Mouse (Mus musculus) liver, embryonic 13.5 days (tissue): ENCODE results near the gene Flrt2. TPM values are rescaled to one million over a fixed set of nuclear protein-coding genes. Genes with fewer than 3 reads are reported as not detected.

Source experiments
- ATAC-seq: fragments of 200-750 bp; cut with Nextera tagmentation; 2 replicates; pipeline ENCODE4 v1.8.0; 2017; ENCODE audit warnings: low read depth, mild to moderate bottlenecking, moderate number of reproducible peaks, moderate library complexity
- DNase-seq: peaks from one replicate; pipeline ENCODE4 v3.0.0; 2022
- H3K27ac ChIP-seq: fragments of 300-500 bp; sonication (generic); 2 replicates; pipeline ENCODE4 v1.5.1; 2015; ENCODE audit warnings: moderate library complexity, mild to moderate bottlenecking, inconsistent platforms
- H3K27me3 ChIP-seq: fragments of 300-500 bp; sonication (generic); 2 replicates; pipeline ENCODE4 v1.6.1; 2015; ENCODE audit warnings: mild to moderate bottlenecking, inconsistent platforms
- H3K36me3 ChIP-seq: fragments of 300-500 bp; sonication (generic); 2 replicates; pipeline ENCODE4 v1.6.1; 2015; ENCODE audit warnings: mild to moderate bottlenecking, inconsistent platforms
- H3K4me1 ChIP-seq: fragments of 300-500 bp; sonication (generic); replicated peaks from 2 replicates; pipeline ENCODE4 v1.6.1; 2015; ENCODE audit warnings: inconsistent platforms
- H3K4me2 ChIP-seq: fragments of 300-500 bp; sonication (generic); 2 replicates; pipeline ENCODE4 v1.6.1; 2015; ENCODE audit warnings: inconsistent platforms, mild to moderate bottlenecking, moderate library complexity
- H3K4me3 ChIP-seq: fragments of 300-500 bp; sonication (generic); replicated peaks from 2 replicates; pipeline ENCODE4 v1.5.1; 2015; ENCODE audit warnings: mild to moderate bottlenecking, inconsistent platforms
- H3K9ac ChIP-seq: fragments of 300-500 bp; sonication (generic); 2 replicates; pipeline ENCODE4 v1.6.1; 2015; ENCODE audit warnings: mild to moderate bottlenecking, inconsistent platforms
- H3K9me3 ChIP-seq: fragments of 300-500 bp; sonication (generic); replicated peaks from 2 replicates; pipeline ENCODE4 v1.6.1; 2016; ENCODE audit warnings: inconsistent platforms
- WGBS: fragments of 180-500 bp; shearing (Covaris S2); methylation state at CpG from one replicate; pipeline ENCODE4 v1.1.7; 2015; ENCODE audit not compliant: insufficient replicate concordance; 5-methylcytosine and 5-hydroxymethylcytosine counted together
- polyA plus RNA-seq: library from polyadenylated mRNA; unstranded; fragments of >200 nt; fragmentation: Nextera tagmentation; extraction: Ambion mirVana; gene quantifications from 2 replicates; pipeline ENCODE4 v1.2.1, GENCODE M21; 2015

Flrt2 gene
- polyA plus RNA-seq, 1 experiment from 2014 or later = 1.4 TPM

- Histone ChIP-seq H3K9me3 (no peaks in the 10 kb centered on the region), H3K4me2 (no peak overlapping the region), H3K27ac (no peak overlapping the region), H3K9ac (no peak overlapping the region), H3K27me3 (no peaks in the 10 kb centered on the region), H3K36me3 (no peaks in the 10 kb centered on the region), H3K4me1 (no peaks in the 10 kb centered on the region), H3K4me3 (no peak overlapping the region)
- no peak for ATAC-seq
- WGBS = 73% methylated on average over 5 of the region's 5 CpGs
- no peak for DNase-seq
Observed at GRCm38 (mm10) chr12:95738031-95738430, 46.0 kb downstream of the Flrt2 start.

- H3K9ac ChIP-seq = no peak overlapping the region
- no peaks in the 10 kb centered on the region for H3K4me1 ChIP-seq
- H3K27me3 ChIP-seq = no peaks in the 10 kb centered on the region
- no peak for DNase-seq
- 65% methylated on average over 7 of the region's 7 CpGs for WGBS
- H3K36me3 ChIP-seq = no peaks in the 10 kb centered on the region
- no peak overlapping the region for H3K4me3 ChIP-seq
- no peaks in the 10 kb centered on the region for H3K9me3 ChIP-seq
- no peak overlapping the region for H3K4me2 ChIP-seq
- ATAC-seq = no peak
- H3K27ac ChIP-seq = no peak overlapping the region
Observed at GRCm38 (mm10) chr12:95738491-95739135, 46.6 kb downstream of the Flrt2 start.

- H3K36me3 ChIP-seq = no peaks in the 10 kb centered on the region
- WGBS = 71% methylated on average over 5 of the region's 5 CpGs
- H3K4me1 ChIP-seq = no peaks in the 10 kb centered on the region
- no peak overlapping the region for H3K27ac ChIP-seq
- H3K27me3 ChIP-seq = no peaks in the 10 kb centered on the region
- no peaks in the 10 kb centered on the region for H3K9me3 ChIP-seq
- DNase-seq (no peak), ATAC-seq (no peak)
- no peak overlapping the region for H3K4me3 ChIP-seq
- no peak overlapping the region for H3K4me2 ChIP-seq
- H3K9ac ChIP-seq = no peak overlapping the region
Observed at GRCm38 (mm10) chr12:95739739-95740138, 47.7 kb downstream of the Flrt2 start.

- Histone ChIP-seq H3K36me3 (no peaks in the 10 kb centered on the region), H3K9me3 (no peaks in the 10 kb centered on the region), H3K4me2 (no peak overlapping the region), H3K27ac (no peak overlapping the region), H3K9ac (no peak overlapping the region), H3K4me3 (no peak overlapping the region), H3K4me1 (no peaks in the 10 kb centered on the region), H3K27me3 (no peaks in the 10 kb centered on the region)
- DNase-seq = no peak
- 22% methylated on average over 11 of the region's 11 CpGs for WGBS
- no peak for ATAC-seq
Observed at GRCm38 (mm10) chr12:95741296-95741695, 49.3 kb downstream of the Flrt2 start.

- 62% methylated on average over 4 of the region's 4 CpGs for WGBS
- Histone ChIP-seq H3K4me1 (no peaks in the 10 kb centered on the region), H3K4me3 (no peak overlapping the region), H3K4me2 (no peak overlapping the region), H3K27me3 (no peaks in the 10 kb centered on the region), H3K9ac (no peak overlapping the region), H3K36me3 (no peaks in the 10 kb centered on the region), H3K27ac (no peak overlapping the region), H3K9me3 (no peaks in the 10 kb centered on the region)
- DNase-seq = no peak
- no peak for ATAC-seq
Observed at GRCm38 (mm10) chr12:95744307-95744706, 52.3 kb downstream of the Flrt2 start.

GRCm38 (mm10) chr12:95746856-95747579 lies 55.0 kb downstream of the Flrt2 start:
- H3K27ac ChIP-seq = no peak overlapping the region
- no peaks in the 10 kb centered on the region for H3K36me3 ChIP-seq
- H3K9ac ChIP-seq = no peak overlapping the region
- H3K4me2 ChIP-seq = no peak overlapping the region
- ATAC-seq (no peak), DNase-seq (no peak)
- WGBS = 14% methylated on average over 10 of the region's 10 CpGs
- H3K4me1 ChIP-seq = no peaks in the 10 kb centered on the region
- H3K27me3 ChIP-seq = no peaks in the 10 kb centered on the region
- H3K9me3 ChIP-seq = no peaks in the 10 kb centered on the region
- no peak overlapping the region for H3K4me3 ChIP-seq

GRCm38 (mm10) chr12:95748760-95749159 lies 56.7 kb downstream of the Flrt2 start:
- DNase-seq = no peak
- 68% methylated on average over 2 of the region's 2 CpGs for WGBS
- no peaks in the 10 kb centered on the region for H3K4me1 ChIP-seq
- H3K36me3 ChIP-seq = no peaks in the 10 kb centered on the region
- no peak overlapping the region for H3K9ac ChIP-seq
- no peak overlapping the region for H3K4me3 ChIP-seq
- no peak overlapping the region for H3K27ac ChIP-seq
- no peak overlapping the region for H3K4me2 ChIP-seq
- H3K9me3 ChIP-seq = no peaks in the 10 kb centered on the region
- H3K27me3 ChIP-seq = no peaks in the 10 kb centered on the region
- no peak for ATAC-seq

GRCm38 (mm10) chr12:95749248-95749647 lies 57.2 kb downstream of the Flrt2 start:
- Histone ChIP-seq H3K9me3 (no peaks in the 10 kb centered on the region), H3K27me3 (no peaks in the 10 kb centered on the region), H3K27ac (no peak overlapping the region), H3K9ac (no peak overlapping the region), H3K36me3 (no peaks in the 10 kb centered on the region), H3K4me1 (no peaks in the 10 kb centered on the region), H3K4me2 (no peak overlapping the region), H3K4me3 (no peak overlapping the region)
- ATAC-seq (no peak), DNase-seq (no peak)
- 56% methylated on average over 2 of the region's 2 CpGs for WGBS

- H3K27ac ChIP-seq = no peak overlapping the region
- no peaks in the 10 kb centered on the region for H3K27me3 ChIP-seq
- H3K9ac ChIP-seq = no peak overlapping the region
- DNase-seq (no peak), ATAC-seq (no peak)
- 70% methylated on average over 5 of the region's 5 CpGs for WGBS
- H3K36me3 ChIP-seq = no peaks in the 10 kb centered on the region
- H3K4me2 ChIP-seq = no peak overlapping the region
- H3K4me1 ChIP-seq = no peaks in the 10 kb centered on the region
- no peak overlapping the region for H3K4me3 ChIP-seq
- H3K9me3 ChIP-seq = no peaks in the 10 kb centered on the region
Observed at GRCm38 (mm10) chr12:95759212-95759746, 67.3 kb downstream of the Flrt2 start.

GRCm38 (mm10) chr12:95765255-95765654 lies 73.2 kb downstream of the Flrt2 start:
- WGBS = 74% methylated on average over 4 of the region's 4 CpGs
- ATAC-seq (no peak), DNase-seq (no peak)
- Histone ChIP-seq H3K9ac (no peak overlapping the region), H3K27ac (no peak overlapping the region), H3K9me3 (no peaks in the 10 kb centered on the region), H3K4me3 (no peak overlapping the region), H3K4me2 (no peak overlapping the region), H3K4me1 (no peaks in the 10 kb centered on the region), H3K27me3 (no peaks in the 10 kb centered on the region), H3K36me3 (no peaks in the 10 kb centered on the region)

- no peak for ATAC-seq
- Histone ChIP-seq H3K9me3 (no peaks in the 10 kb centered on the region), H3K4me3 (no peak overlapping the region), H3K4me1 (no peaks in the 10 kb centered on the region), H3K9ac (no peak overlapping the region), H3K4me2 (no peak overlapping the region), H3K36me3 (no peaks in the 10 kb centered on the region), H3K27me3 (no peaks in the 10 kb centered on the region), H3K27ac (no peak overlapping the region)
- DNase-seq = no peak
- WGBS = 73% methylated on average over 2 of the region's 2 CpGs
Observed at GRCm38 (mm10) chr12:95769041-95769440, 77.0 kb downstream of the Flrt2 start.

- Histone ChIP-seq H3K27ac (no peak overlapping the region), H3K27me3 (no peaks in the 10 kb centered on the region), H3K4me1 (no peaks in the 10 kb centered on the region), H3K9ac (no peak overlapping the region), H3K4me2 (no peak overlapping the region), H3K9me3 (no peaks in the 10 kb centered on the region), H3K4me3 (no peak overlapping the region), H3K36me3 (no peaks in the 10 kb centered on the region)
- 68% methylated on average over 3 of the region's 3 CpGs for WGBS
- ATAC-seq (no peak), DNase-seq (no peak)
Observed at GRCm38 (mm10) chr12:95770251-95770650, 78.2 kb downstream of the Flrt2 start.
